Mouse (Mus musculus): ENCODE data around the gene Dus4l.
"Not testable (repeated sequence)": the region's sequence is repeated elsewhere in the genome, so short reads cannot be mapped to it uniquely, and the experiment has no call there.

The Dus4l gene

DNA sequence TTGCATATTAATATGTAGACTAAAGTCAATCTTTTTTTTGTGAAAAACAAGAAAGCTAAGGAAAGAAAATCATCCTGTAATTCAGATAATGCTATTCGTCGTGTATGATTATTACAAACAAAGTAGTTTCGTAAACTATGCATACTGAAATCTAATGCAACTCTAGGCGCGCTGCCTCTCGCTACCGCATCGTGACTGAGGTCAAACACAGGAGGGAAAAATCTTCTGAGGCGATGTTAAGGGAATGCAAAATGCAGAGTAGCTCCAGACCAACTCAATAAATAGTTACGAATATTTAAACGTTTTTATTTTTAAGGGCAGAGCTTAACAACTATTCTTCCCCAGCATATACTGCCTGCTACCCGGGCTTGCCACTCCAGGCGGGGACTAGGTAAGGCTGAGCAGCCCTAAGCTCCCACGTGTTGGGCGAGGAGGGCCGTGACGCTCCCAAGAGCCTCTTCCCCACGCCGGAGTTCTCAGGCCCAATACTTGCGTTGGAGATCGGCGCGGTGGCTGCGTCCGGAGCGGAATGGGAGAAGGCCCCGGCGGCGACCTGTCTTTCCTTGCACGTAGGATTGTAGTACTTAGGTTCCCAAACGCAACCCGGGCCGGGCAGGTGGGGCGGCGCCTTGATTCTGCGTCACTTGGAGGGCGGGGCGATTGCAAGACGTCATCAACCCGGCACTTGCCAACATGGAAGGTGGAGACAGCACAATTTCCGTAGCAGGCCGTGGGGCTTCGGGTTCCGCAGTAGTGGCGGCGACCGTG, at the start of gene Dus4l, which contains the start of gene Cog5:
Dus4l (minus strand) TSS at position 630 of the 768 bp plus-strand sequence.
Cog5 (plus strand) TSS at position 673 of the 768 bp plus-strand sequence.
- peak; percentile 87 for DNase-seq (ENCODE audit: low read depth, low spot score)

GRCm38 (mm10) chr12:31703904-31704303, 49.3 kb upstream of the Dus4l start:
- no peak for DNase-seq (ENCODE audit: low read depth, low spot score)

DNA sequence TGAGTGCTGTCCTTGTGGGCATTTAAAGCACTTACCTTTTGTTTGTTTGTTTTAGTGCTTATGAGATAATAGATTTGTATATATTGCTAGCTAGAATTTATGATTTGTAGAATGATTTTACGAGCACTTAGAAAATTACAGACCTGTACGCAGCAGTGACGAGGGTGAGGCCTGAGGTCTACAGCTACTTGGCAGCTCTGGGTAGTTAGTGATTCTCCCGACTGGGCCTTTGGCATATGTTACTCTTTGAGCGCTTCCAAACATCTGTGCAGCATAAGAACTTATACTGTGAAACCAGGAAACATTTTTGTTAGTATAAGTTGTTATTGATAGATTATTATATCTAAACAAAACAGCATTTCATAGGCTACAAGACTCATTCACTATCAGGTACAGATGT, 46.8 kb upstream of the Dus4l start:
- DNase-seq (ENCODE audit: low read depth, low spot score): no peak

GRCm38 (mm10) chr12:31700623-31701347, 46.2 kb upstream of the Dus4l start:
- DNase-seq (ENCODE audit: low read depth, low spot score): no peak

GRCm38 (mm10) chr12:31693278-31693677, 38.7 kb upstream of the Dus4l start:
- no peak for DNase-seq (ENCODE audit: low read depth, low spot score)

GRCm38 (mm10) chr12:31686679-31687078, 32.1 kb upstream of the Dus4l start:
- no peak for DNase-seq (ENCODE audit: low read depth, low spot score)

- no peak for DNase-seq (ENCODE audit: low read depth, low spot score)
Observed at GRCm38 (mm10) chr12:31667187-31667586, 12.6 kb upstream of the Dus4l start.

DNA sequence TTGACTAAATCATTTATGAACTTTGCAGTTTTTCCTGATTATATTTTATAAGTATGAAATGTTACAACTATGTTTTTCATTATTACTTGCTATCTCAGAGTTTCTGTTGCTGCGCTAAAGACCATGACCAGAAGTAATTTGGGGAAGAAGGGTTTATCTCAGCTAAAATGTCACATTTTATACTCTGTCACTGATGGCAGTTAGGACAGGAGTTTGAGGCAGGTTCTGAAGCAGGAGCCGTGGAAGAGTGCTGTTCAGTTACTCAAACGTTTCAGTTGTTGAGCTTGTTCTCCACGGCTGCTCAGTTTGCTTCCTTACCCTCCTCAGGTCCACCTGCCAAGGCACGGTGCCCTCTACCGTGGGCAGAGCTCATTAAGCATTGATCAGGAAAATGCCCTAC, 11.4 kb upstream of the Dus4l start:
- no peak for DNase-seq (ENCODE audit: low read depth, low spot score)

DNA sequence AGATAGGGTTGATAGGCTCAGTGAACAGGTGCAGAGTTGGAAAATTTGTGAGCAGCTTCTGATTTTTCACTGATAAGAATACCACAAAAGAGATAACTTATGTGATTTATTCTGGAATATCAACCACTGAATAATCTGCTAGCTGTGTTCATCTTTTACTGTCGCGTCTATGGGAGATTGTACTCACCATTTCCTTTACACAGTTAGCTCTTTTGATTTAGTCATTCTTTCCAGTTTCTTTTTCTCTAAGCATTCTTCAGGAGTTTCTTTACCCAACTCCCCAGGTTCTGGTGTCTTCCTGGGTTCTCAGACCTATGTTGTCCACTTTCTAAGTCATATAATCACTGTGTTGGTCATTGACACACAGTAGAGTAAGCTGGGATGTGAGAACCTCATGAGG, 2.2 kb upstream of the Dus4l start:
- DNase-seq (ENCODE audit: low read depth, low spot score): no peak

DNA sequence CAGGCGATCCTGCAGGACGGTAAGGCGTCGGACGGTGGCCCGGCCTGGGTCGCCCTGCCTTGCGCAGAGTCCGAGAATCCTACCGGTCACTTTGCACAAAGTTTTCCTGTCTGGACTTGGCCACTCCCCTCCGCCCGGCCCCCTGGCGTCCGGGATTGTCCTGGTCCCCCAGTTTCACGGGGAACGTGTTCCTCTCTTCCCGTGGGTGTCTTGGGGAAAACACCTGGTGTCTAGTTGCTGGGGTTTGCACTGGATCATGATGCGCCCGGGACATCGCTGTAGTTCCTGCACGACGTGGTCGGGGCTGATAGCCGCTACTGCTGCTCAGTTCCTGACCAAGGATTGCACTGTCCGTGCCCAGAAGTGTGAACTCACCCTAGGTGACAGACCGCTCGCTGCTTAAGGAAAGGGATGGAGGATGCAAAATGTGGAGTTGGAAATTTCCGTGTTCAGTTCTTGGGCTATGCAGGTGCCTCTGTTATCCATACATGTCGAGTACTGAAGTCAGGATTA, 395 bp upstream of the Dus4l start:
- DNase-seq (ENCODE audit: low read depth, low spot score): no peak

GRCm38 (mm10) chr12:31653611-31654010, 1.0 kb downstream of the Dus4l start:
- no peak for DNase-seq (ENCODE audit: low read depth, low spot score)

GRCm38 (mm10) chr12:31635240-31635607, 19.4 kb downstream of the Dus4l start:
- no peak for DNase-seq (ENCODE audit: low read depth, low spot score)

- DNase-seq (ENCODE audit: low read depth, low spot score): peak; percentile 76
Observed at GRCm38 (mm10) chr12:31634343-31635239, 20.0 kb downstream of the Dus4l start, which contains the start of gene Bcap29. Gene Bcap29, minus strand, starts transcription at chr12:31634658.

DNA sequence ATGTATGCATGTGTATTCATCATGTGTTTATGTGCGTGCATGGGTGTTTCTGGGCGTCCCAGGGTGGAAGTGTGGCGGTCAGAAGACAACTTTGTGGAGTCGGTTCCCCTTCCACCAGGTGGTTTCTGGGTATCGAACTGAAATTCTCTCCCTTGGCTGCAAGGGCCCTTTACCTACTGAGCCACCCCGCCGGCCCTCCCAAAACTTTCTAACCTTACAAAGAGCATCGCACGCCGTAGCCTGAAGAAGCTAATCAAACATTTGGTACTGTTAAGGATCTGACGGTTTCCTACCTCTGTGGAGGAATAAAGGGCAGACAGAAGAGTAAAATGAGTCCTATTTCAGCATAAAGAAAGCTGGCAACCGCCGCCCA, 20.7 kb downstream of the Dus4l start:
- peak; percentile 8 for DNase-seq (ENCODE audit: low read depth, low spot score)

GRCm38 (mm10) chr12:31628396-31628795, 26.2 kb downstream of the Dus4l start:
- not testable (repeated sequence) for DNase-seq (ENCODE audit: low read depth, low spot score)

DNA sequence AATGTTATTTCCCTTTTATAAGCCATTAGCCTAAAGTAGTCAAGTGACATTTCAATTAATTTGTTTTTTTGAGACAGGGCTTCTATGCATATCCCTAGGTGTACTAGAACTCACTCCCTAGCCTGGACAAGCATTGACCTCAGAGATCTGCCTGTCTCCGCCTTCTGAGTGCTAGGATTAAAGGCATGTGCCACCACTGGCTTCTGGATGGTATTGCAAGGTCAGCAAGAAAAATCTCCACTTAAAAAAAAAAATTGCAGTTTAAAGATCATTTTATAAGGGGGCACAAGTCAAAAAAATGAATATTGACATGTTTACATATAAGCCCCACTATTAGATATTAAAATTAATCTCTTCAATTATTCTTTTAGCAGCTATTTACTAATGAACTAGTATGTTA, 29.6 kb downstream of the Dus4l start:
- no peak for DNase-seq (ENCODE audit: low read depth, low spot score)

DNA sequence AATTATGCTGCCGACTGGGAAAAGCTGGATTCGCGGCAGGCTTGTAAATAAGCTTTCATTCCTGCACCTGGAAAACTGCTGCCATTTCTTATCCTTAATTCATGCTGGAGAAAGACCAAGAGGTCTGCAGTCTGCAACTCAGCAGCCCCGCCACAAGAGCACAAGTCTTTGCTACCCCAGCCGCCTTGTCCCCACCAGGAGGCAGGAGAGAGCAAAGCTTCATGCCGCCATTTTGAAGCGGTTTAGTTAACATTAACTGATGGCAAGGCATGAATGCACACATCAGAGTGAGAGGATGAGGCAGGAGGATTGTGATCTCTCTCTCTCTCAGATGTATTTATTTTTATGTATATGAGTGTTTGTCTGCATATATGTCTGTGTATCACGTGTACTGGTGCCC, 34.5 kb downstream of the Dus4l start:
- no peak for DNase-seq (ENCODE audit: low read depth, low spot score)

- no peak for DNase-seq (ENCODE audit: low read depth, low spot score)
Observed at GRCm38 (mm10) chr12:31613353-31613752, 41.3 kb downstream of the Dus4l start.

- DNase-seq (ENCODE audit: low read depth, low spot score): no peak
Observed at GRCm38 (mm10) chr12:31608138-31608537, 46.5 kb downstream of the Dus4l start.

DNA sequence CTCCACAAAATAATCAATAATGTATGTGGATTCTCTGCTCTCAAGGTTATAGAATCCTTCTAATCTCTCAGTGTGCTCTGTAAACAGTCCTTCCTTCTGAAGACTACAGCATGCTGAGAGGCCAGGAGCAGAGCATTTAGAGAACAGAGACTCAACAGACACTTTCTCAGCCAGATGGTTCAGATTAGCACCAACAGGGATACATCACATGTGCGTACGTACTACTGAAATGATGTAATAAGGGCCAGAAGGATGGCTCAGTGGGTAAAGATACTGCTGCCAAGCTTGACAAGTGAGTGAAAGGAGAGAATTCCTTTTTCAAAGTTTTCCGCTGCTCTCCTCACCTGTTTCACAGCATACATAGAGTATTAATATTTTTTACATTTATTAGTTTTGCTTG, 49.7 kb downstream of the Dus4l start:
- no peak for DNase-seq (ENCODE audit: low read depth, low spot score)

DNA sequence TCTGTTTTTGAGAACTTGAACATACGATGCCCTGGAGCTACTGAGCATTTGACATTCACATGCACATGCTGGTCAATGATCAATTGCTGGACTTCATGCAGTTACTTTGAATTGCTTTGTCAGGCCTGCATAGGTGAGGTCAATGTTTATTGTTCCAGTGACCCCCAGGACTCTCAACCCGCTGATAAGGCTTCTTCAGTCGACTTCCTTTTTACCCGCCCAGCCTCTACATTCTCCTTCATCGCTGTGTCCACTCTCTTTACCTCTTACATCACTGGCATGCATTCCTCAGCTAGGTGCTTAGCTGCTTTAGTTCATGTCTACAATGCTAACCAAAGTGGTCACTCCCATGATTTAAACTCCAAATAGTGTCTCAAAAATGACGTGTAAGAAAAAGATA, 51.0 kb downstream of the Dus4l start:
- DNase-seq (ENCODE audit: low read depth, low spot score): no peak

GRCm38 (mm10) chr12:31594296-31594695, 60.3 kb downstream of the Dus4l start:
- DNase-seq (ENCODE audit: low read depth, low spot score): no peak

Data from retina, postnatal 7 days (tissue).